Mouse (Mus musculus): Measurements from ENCODE around the gene Rps6kb1.
A peak's percentile ranks its signal among the peaks of the same experiment; 100 is the strongest.

Rps6kb1 gene

DNA sequence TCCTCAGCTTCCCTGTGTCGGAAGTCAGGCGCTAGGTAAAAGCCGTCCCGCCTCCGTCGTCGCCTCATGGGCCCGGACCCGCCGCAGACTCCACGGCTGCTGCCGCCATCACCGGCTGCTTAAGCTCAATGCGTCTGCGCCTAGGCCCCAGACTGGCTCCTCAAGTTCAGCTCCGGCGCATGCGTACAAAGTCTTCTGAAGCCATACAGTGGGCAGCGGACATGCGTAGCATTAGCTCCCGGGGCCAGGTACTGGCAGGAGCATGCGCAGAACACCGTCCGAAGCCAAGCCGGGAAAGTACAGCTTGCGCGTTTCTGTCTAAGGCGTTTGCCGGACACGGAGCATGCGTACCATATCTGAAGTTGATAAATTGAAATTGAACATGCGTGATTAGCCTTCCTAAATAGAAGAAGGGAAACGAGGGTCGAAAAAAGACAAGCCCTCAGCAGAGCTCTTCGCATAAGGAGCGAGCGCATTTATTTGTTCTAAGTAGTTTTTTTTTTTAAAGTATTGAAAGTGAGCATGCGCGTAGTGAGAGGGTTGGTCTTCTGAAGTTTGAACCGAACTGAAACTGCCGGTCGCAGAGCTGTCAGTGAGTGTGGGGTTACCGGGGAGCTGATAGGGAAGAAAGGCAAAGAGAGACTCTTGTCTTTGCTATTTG lies at the start of gene Rps6kb1, which contains the start of gene Tubd1:
Gene Rps6kb1, minus strand, starts transcription at position 167 of the 661 bp plus-strand sequence.
Gene Tubd1, plus strand, starts transcription at position 353 of the 661 bp plus-strand sequence.
- peak; percentile 99 for DNase-seq (ENCODE audit: low read depth)

DNA sequence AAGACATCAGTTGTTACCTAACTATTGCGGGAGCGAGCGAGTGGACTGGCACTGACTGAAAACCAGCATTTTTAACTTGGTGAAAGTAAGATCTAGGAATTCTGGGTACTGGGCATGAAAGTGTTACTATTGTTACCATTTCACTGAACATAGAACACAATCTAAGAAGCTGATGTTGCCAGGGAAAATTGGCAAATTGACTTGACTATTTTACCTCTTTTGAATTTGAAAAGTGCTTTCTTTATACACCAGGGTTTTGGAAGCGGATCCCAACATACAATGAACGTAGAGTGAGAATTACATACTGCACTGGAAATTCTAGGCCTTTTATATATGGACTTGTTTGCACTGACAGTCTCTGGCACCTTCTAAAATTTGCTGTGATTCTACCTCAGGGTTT lies 48.8 kb upstream of the Rps6kb1 start:
- no peak for DNase-seq (ENCODE audit: low read depth)

- DNase-seq (ENCODE audit: low read depth) = peak; percentile 83
These were observed 48.4 kb upstream of the Rps6kb1 start for GRCm38 (mm10) chr11:86592993-86593392.

- DNase-seq (ENCODE audit: low read depth) = no peak
These were observed 47.5 kb upstream of the Rps6kb1 start for GRCm38 (mm10) chr11:86591931-86592616.

- DNase-seq (ENCODE audit: low read depth) = no peak
These were observed 46.8 kb upstream of the Rps6kb1 start for GRCm38 (mm10) chr11:86591301-86591845.

GRCm38 (mm10) chr11:86590579-86590978 lies 46.0 kb upstream of the Rps6kb1 start:
- no peak for DNase-seq (ENCODE audit: low read depth)

DNA sequence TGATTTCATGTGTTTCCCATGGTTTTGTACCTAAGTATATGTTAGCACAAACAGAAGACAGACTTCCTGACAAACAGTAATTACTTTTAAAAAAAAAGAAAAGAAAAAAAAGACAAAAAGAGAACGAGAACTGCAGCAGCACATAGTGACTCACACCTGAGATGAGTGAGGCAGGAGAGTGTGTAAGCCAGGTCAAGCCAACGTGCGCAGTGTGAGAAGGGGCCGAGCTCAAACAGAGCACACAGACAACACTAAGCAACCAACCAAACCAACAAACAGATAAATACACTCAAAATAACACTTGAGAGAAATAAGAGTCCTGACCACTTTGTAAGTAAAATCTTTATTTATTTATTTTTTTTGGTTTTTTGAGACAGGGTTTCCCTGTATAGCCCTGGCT lies 45.5 kb upstream of the Rps6kb1 start:
- DNase-seq (ENCODE audit: low read depth) = no peak

DNA sequence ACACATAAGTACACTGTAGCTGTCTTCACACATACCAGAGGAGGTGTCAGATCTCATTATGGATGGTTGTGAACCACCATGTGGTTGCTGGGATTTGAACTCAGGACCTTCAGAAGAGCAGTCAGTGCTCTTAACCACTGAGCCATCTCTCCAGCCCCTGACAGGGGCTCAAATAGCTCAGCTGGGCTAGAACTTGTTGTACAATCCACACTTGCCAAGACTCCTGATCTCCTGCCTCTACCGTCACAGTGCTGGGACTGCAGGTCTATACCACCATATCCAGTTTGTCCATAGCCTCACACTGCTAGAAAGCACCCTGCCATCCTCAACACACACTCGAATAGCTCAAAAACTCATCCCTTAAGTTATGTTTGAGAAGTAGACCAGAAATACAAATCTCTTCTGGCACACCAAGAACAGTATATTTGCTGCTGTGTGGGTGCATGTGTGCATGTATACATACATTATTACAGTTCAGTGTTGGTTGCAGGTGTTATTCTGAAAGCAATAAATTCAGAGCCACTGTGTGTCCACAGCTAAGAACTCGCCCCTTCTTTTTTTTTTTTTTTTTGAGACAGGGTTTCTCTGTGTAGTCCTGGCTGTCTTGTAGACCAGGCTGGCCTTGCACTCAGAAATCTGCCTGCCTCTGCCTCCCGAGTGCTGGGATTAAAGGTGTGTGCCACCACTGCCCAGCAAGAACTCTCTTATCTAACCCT lies 44.1 kb upstream of the Rps6kb1 start:
- DNase-seq (ENCODE audit: low read depth) = no peak

GRCm38 (mm10) chr11:86587830-86588229 lies 43.2 kb upstream of the Rps6kb1 start:
- no peak for DNase-seq (ENCODE audit: low read depth)

DNA sequence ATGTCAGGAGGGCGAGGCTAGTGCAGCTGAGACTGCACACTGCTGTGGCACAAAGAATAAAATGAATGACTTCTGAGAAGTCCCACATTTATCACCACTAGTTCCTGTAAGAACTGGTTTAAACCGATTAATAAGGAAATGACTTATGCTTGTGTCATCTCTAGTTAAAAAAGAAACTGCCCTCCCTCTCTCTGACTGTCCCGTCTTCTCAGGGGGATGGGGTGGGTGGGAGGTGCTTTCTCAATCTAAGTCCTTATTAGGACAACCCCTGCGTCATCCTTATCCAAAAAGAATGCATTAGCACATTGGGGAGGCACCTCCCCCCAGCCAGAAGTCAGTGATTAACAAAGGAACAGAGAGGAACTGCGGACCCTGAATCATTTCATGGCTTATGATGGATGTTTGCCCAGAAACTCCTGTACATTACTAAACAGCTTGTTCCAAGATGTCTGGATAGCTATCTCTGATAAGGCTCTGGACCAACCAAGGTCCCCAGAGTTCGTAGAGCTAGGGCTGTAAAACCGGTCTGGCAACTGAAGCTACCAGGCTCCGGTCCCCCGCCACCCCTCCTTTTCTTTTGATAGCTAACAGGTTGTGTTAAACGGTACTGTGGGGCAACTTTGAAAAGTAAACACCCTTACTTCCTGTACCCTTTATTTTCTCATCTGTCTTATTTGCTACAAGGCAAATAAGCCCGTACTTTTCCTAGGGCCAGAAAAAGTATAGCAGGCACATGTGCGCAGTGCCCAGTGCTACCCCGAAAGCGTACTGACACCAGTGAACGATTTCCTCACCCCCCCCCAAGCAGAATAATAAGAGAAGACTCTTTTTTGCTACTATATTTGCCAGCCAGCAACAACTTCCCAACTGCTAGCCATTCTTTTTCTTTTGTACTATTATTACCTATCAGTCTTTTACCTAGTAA lies 42.5 kb upstream of the Rps6kb1 start:
- DNase-seq (ENCODE audit: low read depth) = peak; percentile 94

DNA sequence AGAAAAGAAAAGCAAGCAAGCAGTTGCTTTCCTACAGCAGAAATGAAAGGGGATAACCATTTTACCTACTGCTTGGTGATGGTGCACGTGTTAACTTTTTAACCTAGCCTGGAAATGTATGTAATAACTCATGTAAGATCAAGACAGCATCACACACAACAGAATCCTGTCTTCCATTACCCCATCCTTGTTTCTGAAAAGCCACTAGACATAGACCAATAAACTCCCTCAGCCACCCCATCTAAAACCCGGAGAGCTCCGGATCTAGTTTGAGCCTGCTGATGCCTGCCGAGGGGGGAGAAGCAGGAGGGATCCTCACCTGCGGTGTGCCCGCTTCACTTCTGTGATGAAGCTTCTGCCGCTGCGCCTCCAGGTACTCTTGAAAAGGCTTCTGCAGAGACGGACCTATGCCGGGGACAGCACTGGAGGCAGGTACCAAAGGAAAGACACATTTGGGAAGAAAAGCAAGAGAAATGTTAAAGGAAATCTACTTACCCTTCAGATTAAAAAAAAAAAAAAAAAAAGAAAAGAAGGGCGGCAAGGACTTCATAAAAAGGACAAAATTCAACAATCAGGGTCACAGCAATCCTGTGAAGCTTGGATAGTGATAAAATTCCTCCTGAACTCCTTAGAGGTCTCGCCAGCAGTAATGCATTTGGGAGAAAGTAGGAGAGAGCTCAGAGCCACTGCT lies 41.7 kb upstream of the Rps6kb1 start:
- DNase-seq (ENCODE audit: low read depth) = no peak

DNA sequence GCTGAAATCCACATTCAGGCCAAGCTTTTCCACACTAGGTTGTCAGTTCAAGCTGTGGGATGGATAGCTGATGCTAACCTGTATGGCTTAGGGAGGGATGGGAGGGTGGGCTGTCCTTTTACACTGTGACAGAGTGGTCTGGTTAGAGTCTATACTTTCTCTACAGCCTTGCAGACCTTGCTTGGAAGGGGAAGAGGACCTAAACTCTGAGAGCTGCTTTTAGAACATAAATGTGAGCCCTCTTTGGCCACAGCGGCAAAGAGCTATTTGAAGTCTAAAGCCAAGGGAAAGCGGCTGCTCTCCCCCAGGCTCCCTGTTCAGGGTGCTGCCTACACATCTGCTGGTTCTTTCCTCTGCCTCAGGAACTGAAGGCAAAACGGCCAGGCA lies 41.0 kb upstream of the Rps6kb1 start:
- DNase-seq (ENCODE audit: low read depth) = no peak

GRCm38 (mm10) chr11:86584898-86585597 lies 40.4 kb upstream of the Rps6kb1 start:
- no peak for DNase-seq (ENCODE audit: low read depth)

DNA sequence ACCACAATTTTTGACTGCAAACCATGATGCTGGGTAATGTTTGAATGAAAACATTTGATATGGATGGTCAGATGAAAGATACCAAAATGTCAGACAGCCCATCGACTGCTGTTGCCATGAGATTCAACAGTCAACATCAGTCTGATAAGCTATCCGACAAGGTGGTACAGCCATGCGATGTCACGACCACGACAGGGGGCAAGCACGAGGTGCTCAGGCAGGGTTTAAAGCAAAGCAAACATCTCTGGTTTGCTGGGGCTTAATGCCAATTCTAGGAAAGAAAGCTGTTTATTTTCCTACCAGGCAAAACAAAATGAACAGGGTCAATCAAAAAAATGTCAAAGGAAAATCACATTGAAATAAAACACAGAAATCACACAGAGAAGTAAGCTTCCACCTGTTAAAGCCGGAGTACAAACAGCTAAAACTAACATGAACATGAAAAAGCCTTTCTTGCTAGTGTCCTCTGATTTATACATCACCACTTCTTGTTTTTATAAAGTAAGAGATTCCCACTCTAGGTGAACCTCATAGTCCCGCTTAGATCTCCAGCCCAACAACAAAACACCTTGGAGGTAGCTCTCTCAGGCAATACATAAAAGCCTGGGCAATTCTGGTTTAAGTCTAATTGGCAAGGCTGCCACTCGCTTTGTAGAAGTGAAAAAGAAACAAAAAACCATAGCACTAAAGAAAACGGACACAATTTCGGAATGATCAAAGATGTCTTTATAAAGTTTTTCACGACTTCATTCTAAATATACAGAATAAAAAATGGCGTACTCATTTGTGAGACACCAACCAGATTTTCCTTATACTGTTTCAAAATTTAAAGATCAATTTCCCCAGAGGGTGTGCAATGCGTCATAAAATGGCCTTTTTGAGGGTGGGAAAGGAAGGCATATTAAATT lies 39.6 kb upstream of the Rps6kb1 start:
- DNase-seq (ENCODE audit: low read depth) = no peak

DNA sequence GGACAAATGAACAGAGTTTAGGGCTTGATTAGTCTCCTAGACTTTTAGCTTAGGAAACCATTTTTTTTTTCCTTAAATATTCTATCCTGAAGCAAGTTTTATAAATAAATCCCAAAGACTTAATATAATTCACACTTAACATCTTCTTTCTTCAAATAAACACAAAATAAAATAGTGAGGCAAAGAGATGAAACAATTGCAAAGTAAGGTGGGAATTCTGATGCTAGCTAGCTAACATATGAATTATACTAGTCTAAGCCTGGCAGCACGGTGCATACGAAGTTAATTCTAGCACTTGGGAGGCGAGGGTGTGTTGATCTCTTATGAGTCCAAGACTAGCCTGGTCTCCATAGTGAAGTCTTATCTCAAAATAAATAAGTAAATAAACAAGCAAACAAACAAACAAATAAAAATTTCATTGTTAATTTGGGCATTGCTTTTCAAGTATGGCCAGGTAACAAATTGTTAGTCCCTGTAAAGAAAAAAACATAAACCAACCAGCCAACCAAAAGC lies 38.8 kb upstream of the Rps6kb1 start:
- no peak for DNase-seq (ENCODE audit: low read depth)

DNA sequence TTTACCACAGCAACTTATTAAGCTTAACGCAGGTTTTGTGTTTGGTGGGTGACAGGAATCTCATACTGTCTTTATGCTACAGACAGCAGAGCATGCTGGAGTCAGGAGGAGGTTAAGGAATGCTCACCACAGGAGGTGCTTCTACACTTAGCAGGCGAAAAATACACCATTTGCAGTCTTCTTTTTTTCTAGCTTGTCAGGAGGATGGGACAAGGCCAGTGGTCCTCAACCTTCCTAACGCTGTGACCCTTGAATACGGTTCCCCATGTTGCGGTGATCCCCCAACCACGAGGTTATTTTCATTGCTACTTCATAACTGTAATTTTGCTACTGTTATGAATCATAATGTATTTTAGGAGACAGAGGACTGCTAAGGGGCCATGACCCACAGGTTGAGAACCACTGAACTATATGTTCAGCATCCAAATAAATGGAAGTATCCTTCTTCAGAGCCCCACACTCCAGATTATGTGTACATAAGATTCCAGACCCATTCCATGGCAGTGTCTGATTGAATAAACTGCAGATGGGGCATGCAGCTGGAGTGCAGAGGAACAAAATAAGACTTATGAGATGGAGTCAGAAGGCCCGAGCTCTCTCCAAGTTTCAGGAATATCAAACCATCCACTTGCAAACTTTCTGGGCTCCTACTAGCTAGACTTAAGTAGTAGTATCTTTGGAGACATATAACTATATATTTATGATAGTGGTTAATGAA lies 38.1 kb upstream of the Rps6kb1 start:
- no peak for DNase-seq (ENCODE audit: low read depth)

GRCm38 (mm10) chr11:86581943-86582542 lies 37.4 kb upstream of the Rps6kb1 start:
- DNase-seq (ENCODE audit: low read depth) = no peak

DNA sequence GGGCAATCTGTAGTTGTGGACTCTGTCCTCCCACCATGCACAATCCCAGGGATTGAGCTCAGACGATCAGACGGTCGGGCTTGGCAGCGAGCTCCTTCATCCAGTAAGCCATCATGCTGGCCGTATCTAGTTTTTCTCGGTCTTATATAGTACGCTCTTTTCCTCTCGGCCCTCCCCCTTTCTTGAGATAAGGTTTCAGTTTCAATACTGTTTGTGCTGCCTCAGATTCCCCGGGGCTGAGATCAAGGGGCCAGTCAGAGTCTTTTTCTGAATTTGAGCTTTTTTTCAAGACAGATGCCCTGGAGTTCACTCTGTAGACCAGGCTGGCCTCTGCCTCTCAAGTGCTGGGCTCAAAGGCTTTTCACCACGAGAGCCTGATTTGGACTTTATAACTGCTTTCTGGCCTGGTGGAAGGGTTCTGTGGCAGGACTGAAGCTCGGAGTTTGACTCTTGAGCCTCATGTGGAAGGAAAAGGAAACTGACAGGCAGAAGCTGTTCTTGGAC lies 36.7 kb upstream of the Rps6kb1 start:
- no peak for DNase-seq (ENCODE audit: low read depth)
